Mouse (Mus musculus): Measurements from ENCODE around the gene Golph3l.
A peak's percentile ranks its signal among the peaks of the same experiment; 100 is the strongest.

Golph3l gene

DNA sequence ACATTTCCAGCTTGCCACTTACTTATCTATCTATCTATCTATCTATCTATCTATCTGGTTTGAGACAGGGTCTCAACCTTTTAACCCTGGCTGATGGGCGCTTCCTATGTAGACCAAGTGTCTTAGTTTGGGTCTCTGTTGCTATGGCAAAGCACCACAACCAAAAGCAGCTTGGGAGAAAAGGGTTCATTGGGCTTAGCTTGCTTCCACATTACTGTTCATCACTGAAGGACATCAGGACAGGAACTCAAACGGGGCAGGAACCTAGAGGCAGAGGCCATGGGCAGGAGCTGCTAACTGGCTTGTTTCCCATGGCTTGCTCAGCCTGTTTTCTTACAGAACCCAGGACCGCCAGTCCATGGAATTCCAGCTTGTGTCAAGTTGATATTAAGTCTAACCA, 68.4 kb downstream of the Golph3l start:
- DNase-seq (ENCODE audit: low read depth) = no peak

DNA sequence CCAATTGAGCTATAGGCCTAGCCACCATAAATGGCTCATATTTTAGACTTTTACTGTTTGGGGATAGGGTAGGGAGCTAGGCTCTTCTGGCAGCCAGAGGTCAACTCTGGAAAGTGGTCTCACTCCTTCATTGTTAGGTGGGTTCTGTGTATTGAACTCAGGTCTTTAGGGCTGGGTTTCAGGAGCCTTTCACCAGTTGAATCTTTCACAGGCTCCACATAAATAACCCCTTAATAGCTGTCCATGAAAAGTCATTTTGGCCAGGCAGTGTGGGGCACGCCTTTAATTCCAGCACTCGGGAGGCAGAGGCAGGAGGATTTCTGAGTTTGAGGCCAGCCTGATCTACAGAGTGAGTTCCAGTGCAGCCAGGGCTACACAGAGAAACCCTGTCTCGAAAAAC, 69.0 kb downstream of the Golph3l start:
- no peak for DNase-seq (ENCODE audit: low read depth)

DNA sequence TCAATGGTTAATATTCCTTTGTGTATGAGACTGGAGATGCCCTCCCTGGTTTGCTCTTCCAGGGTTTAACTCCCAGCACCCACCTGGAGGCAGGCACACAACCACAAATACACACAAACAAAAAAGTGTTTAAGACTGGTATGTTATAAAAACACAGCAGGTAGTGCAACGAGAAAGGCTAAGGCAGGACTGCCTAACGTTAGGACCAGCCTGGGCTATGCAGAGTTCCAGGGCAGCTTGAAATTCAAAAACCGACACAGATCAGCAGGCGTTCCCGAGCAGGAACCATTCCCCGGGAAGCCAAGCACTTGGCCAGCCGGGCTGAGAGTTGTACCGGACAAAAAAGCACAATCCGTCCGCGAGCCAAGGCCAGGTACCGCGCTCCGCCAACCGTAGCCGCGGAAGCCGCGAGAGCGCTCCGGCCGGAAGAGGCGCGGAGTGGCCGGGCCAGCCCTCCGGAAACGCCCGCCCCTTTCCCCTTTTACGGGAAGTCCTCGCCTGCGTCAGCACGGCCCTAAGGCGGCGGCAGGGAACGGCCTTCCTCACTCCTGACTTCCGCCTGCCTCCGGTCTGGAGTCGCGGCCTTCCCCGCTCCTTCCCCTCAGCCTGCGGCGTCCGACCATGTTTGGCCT, 69.6 kb downstream of the Golph3l start, which contains the start of gene Mcl1:
Gene Mcl1, plus strand, starts transcription at position 553 of the 632 bp plus-strand sequence.
- DNase-seq (ENCODE audit: low read depth) = peak; percentile 97

DNA sequence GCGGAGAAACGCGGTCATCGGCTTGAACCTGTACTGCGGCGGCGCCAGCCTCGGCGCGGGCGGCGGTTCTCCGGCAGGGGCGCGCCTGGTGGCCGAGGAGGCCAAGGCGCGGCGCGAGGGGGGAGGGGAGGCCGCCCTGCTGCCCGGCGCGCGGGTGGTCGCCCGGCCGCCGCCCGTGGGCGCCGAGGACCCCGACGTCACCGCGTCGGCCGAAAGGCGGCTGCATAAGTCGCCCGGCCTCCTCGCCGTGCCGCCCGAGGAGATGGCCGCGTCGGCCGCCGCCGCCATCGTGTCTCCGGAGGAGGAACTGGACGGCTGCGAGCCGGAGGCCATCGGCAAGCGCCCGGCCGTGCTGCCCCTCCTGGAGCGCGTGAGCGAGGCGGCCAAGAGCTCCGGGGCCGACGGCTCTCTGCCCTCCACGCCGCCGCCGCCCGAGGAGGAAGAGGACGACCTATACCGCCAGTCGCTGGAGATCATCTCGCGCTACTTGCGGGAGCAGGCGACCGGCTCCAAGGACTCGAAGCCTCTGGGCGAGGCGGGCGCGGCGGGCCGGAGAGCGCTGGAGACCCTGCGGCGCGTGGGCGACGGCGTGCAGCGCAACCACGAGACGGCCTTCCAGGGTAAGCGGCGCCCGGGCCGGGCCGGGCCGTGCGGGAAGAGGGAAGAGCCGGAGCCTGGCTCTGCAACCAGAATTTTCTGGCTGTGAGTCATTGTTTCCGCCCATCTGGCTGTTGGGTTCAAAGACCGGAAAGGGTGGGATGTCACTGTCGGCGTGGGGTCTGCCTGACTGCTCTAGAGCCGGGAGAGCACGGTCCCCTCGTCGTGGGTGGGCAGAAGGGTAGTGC, 70.4 kb downstream of the Golph3l start:
- peak; percentile 85 for DNase-seq (ENCODE audit: low read depth)

DNA sequence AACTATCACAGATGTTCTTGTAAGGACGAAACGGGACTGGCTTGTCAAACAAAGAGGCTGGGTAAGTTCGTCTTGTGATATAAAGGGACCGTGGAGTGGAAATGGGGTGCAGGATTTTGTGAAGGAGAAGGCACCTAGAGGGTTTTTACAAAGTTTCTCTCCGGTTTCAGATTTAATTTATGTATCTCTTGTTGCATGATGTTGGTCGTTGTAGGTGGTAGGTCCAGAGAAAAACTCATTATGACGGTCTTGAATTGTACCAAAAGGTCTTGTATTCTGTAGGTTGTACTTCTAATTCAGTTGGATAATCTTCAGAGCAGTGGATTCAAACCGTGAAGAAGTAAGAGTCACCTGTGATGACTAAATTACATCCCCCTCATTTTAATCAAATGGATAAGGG, 71.2 kb downstream of the Golph3l start:
- DNase-seq (ENCODE audit: low read depth) = no peak

DNA sequence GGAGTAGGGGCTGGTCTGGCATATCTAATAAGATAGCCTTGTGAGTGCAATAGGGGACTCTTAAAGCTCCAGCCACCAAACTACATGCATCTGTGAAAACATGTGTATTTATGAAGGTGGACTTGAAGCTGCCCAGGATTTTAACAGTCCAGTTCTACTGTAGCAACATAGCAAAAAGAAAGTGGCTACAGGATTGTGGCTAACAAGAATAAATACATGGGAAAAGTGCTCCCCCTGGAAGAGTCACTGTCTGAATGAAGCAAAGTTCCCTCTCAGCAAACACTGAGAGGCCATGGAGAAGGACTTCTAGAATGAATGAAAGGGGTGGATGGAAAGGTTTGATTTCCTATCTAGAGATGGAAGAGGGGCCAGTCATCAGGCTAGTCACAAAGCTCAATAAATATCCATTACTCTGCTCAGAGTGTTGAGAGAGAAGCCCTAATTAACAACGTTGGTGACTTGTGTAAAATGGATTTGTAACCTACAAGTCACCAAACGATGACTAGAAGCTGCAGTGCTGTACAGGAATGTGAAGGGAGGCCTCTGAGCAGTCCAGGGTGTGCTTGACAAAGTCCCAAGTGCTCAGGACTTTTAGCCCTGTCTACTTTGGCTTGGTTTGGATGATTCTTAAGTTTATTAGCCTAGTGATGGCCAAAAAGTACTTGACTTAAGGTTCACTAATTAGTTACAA, 72.2 kb downstream of the Golph3l start:
- DNase-seq (ENCODE audit: low read depth) = no peak

DNA sequence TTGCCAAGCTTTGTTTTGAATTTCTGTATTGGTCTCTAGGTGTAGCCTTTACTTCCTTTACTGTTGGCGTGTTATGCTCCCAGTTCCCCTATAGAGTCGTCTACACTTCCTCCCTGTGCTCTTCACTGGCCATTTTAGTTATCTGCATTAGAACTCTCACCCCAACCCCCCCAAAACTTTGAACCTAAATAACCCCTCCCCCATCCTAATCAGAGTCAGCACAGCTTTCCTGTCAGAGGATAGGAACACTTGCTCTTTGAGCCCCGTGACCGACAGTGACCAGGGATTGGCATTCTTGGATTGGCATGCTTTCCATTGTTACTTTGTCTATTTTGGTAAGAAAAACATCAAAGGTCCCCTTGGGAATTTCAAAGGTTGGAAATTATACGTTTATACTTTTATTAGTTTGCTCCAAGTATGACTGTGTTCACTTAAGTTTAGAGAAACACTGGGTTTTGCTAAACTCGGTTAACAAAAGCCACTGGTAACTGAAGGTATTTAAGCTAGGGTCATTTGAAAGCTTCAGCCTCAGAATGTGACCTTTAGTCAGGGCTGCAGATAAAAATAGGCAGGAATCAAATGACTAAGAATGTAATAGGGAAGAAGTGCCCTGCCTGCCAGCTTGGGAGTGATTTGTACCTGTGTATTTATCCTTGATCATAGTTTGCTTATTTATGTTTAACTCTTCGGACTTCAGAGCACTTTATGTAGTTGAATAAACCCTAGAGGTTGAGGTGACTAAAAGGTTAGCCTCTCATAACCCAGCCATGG, 73.4 kb downstream of the Golph3l start:
- DNase-seq (ENCODE audit: low read depth) = no peak

DNA sequence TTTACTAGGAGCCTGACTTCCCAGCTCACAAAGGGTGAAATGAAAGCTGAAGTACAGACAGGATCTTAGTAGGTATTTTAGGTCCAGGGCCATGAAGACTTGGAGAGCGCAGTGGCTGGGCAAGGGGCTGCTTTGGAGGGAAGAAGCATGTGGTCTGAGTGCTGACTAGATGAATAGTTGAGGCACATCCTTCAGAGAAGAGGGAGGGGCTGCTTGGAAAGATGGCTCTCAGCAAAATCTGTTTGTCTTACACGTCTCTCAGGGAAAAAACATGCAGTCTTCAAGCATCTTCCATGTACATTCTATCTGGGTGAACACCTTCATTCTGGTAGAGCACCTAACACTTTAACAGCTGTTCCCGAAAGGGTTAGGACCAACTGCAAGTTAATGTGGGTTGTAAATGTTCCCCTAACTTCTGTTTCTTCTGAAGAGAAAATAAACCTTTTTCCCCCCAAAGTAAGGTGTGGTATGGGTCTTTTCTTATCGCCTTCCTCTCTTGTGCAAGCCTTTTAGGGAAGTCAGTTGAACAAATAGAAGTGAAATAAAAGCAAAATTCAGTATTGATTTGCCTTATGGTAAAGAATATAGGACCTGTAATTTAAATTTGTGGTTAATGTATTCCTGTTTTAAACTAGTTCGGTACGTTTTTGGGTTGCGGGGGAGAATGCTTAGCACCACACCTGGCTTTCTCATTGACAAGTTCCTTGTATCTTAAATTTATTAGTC, 74.2 kb downstream of the Golph3l start:
- DNase-seq (ENCODE audit: low read depth) = no peak

DNA sequence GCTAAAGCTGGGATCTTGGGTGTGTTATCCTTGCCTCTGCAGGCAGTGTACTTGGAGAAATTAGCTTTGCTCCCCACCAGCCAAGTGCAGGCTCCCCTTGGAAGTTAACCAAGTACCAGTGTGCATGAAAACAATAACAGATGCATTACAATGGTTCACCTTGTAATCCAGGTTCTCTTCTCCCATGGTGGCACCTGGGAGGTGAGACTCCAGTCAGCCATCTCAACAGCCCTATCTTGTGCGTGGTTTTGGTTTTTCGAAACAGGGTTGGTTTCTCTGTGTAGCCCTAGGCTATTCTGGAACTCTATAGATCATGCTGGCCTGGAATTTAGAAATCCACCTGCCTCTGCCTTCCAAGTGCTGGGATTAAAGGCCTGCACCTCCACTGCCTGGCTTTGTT, 74.8 kb downstream of the Golph3l start:
- no peak for DNase-seq (ENCODE audit: low read depth)

DNA sequence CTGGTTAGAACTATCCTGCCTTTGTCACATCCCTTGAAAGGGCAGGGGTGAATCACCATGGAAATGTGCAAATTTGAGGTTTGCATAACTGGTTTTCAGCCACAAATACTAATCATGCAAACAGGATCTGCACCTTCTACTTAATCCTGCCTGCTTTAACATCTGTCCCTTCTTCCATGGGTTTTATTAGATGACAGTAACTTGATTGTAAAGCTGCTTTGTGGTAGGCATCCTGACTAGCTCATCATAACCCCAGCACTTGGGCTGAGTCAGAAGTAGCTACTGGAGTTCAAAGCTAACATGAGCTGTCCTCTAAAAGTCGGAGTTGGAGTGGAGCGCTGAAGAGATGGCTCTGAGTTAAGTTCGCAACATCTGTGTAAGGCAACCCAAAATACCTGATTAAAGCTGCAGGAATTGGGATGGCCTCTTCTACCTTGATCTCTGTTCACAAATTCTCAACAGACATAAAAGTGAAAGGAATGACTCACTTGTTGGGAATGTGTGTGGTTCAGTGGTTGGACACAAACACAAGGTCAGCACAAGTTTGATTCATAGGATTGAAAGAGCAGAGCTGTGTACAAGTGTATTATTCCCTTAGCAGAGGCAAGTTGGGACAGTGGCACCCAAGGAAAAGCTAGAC, 75.4 kb downstream of the Golph3l start:
- peak; percentile 72 for DNase-seq (ENCODE audit: low read depth)

DNA sequence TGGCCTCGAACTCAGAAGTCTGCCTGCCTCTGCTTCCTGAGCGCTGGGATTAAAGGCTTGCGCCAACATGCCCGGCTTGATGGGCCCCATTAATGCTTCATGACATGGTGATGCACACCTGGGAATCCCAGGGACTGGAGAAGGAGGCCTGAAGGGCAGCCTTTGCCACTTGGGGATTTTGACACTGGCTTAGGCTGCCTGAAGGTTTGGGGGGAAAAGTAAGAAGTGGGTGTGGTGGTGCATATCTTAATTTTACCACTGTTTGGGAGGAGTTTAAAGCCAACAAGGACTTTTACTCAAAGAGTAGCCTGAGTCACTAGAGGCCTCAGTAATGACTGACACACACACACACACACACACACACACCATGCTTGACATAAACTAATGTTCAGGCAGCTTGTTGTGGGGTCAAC, 76.2 kb downstream of the Golph3l start:
- DNase-seq (ENCODE audit: low read depth) = no peak

DNA sequence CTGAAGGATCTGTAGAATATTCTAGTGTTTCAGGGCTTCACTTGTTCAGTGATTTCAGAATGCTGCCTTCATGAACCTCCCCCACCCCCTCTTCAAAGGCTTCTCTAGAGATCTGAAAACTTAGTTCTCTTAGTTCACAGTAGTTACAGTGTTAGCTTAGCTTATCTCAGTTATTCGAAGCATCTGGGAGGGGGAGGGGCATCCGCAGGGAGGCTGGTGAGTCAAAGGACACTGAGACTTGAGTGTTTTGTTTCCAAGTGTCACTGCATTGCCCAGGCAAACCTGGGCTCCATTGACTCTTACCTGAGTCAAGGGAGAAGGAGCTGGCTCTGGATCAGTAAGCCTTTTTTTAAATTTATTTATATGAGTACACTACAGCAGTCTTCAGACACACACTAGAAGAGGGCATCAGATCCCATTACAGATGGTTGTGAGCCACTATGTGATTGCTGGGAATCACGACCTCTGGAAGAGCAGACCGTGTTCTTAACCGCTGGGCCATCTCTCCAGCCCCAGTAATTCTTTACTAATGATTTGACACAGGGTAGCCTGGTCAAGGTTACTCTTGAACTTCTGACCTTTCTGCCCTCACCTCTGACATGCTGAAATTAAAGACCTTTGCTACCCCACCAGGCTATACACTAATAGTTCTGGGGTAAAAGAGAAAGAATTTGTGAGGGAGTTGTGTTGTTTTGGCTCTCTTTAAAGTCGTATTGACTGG, 77.5 kb downstream of the Golph3l start:
- DNase-seq (ENCODE audit: low read depth) = peak; percentile 64

DNA sequence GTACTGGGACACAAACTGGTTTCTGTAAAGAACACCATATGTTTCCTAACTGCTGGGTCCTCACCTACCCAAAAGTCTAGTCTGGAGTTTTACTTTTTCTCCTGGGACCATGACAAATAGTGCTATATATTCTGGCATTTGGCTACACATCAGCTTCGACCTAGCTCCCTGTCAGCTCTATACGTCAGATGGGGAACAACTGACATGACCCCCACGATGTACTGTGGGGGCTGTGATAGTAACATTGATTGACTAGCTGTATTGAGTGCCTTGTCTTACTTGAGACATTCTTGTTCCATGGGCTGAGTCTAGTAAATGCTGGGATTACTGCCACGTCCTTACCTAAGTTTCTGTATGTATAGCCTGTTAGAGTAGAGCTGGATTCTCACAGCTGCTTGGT, 78.8 kb downstream of the Golph3l start:
- no peak for DNase-seq (ENCODE audit: low read depth)

DNA sequence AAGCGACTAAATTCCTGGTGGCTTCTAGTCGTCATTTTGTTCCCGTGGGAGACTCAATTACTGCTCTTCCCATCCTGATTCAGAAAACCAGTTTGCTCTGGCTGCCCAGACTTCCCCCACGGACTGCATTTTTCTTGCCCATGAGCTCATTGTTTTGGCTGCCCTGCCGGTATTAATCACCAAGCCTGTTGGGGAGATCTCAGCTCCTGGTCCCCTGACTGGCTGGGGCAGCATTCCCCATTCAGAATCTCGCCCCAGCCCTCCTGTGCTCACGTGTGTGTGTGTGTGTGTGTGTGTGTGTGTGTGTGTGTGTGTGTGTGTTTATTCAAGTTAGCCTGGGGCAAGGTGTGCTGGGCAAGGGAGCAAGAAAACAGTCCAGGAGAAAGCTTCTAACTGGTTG, 79.3 kb downstream of the Golph3l start:
- peak; percentile 92 for DNase-seq (ENCODE audit: low read depth)

Measured in NIH3T3 (cell line).